Mouse (Mus musculus) frontal cortex, postnatal 10 days (tissue): ENCODE results near the gene Khnyn.
A peak's percentile ranks its signal among the peaks of the same experiment; 100 is the strongest.

Experiments used
- DNase-seq, 2 experiments: peaks; one replicate each; pipeline ENCODE4 v3.0.0; 2022; ENCODE audit warnings: low spot score in 2 of 2, mixed read lengths in 1 of 2

The Khnyn gene

DNA sequence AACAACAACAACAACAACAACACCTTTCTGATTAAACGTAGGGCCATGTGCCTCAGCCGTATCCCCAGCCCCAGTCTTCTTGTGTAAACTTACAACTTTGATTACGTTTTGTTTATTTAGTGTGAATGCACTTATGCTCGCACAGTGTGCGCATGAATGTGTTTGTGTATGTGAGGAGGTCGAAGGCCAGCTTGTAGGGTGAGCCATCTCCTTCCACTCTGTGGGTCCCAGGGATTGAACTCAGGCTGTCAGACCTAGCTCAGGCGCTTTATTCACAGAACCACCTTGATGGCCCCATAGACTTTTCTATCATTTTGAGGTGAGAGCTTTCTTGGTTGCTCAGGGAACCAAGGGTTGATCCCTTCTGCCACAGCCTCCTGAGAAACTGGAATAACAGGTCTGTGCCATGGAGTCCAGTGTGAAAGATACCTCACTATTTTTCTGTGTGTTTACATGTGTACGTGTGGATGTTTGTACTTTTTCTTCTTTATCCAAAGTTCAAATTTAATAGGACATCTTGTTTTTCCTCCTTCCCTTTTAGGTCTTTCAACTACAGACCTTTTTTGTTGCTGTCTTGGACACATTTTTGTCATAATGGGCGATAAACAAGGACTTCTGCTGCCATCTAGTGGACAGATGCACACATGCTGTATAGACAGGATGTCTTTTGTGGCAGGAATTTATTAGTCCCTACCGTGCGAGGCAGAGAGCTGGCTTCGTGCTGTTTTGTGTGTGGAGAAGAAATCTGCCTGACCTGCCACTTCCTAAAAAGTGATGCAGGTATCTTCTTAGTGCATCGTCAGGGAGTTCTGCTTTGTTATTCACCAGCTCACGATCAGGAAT lies 33.7 kb downstream of the Khnyn start:
- DNase-seq = peak in 1 of 2 experiments; percentile 61

DNA sequence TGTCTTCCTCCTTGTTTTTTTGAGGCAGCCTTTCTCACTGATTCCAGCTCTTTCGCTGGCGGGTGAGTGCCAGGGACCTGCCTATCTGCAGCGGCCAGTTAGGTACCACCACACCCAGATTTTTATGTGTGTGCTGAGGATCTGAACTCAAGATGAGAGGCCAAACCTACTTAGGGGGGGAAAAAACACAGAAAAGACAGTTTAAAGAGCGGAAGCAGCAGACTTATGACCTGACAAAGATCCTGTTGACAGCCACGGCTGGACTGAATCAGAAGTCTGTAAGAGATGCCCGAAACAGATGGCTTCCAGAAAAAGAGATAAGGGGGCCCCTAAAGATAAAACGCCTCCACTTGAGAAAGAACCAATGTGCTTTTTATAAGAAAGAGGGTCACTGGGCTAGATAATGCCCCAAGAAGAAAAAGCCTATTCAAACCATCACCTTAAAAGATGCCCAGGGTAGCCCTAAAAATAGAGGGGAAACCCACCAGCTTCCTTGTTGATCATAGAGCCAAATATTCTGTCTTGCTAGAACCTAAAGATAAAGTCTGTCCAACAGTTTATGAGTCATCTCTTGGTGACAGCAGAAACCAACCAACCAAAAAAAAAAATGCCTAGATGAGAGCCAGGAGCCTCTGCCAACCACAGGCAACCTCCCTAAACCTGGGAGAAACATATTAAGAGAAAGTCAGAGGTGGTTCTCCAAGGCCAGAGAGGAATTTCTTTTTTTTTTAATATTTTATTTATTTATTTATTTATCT lies 37.9 kb downstream of the Khnyn start:
- no peak for DNase-seq

DNA sequence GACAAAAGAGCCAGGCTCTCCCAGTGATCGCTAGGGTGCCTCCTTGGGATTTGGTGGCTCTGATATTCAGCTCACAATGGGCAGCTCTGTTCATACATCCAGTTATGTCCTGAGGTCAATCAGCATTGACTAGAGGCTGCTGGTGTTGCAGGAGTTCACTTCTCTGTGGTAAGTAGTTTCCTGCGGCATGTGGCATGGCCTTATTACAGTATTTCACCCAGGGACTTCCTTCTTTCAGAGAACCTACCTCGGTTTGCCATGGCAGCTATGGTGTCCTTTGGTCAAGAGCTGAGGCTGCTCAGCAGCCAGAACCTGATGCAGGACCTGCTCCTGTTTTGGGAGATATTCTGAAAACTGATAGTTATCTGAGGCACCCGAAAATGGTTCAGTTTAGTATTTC lies 42.1 kb downstream of the Khnyn start:
- no peak for DNase-seq

DNA sequence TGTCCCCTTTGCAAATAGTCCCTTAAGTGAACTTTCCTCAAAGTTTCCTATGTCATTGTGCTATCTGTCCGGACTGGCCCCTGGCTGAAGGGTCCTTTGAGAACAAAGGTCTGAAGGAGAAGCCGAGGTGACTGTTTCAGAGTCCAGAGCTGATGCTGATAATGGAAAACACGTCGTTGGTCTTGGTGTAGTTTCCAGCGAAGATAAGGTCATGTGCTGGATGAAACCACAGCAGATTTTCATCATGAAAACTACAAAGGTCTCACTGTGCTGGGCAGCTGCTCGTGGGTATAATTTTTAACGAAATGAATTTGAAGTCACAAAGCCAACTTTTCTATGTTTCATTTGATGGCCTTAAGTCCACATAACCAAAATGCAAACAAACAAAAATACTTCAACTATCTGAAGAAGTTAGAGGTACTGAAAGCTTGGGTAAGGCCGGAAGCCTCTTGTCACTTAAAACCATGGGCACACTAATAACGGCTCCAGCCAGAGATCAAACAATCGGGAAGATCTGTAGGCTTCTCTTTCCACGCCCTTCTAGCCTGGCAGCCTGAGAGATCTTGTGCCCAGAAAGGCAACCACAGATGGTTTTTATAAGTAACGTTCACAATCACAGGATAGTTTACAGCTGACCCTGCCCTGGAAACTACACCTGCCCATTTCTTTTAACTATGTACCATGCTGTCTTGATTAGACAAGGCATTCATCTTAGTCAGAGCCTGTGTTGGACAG lies 44.7 kb downstream of the Khnyn start:
- no peak for DNase-seq

DNA sequence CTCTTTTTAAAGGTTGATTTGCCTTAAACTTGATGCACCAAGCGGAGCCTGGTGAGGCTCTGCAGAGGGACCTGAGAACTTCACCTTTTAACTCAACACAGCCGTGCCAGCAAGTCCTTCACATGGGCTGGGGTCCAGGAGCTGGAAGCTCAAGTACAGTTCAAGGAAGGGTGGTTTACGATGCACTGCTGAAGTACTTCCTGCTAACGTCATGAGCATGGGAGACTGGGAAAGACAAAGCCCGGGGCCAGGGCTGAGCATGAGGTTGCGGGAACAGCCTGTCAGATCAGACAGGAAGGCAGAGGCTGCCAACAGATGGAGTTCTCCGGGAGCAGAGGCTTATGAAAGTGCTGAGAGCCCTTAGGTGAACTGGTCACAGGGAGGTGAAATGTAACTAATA lies 48.8 kb downstream of the Khnyn start:
- DNase-seq = no peak

DNA sequence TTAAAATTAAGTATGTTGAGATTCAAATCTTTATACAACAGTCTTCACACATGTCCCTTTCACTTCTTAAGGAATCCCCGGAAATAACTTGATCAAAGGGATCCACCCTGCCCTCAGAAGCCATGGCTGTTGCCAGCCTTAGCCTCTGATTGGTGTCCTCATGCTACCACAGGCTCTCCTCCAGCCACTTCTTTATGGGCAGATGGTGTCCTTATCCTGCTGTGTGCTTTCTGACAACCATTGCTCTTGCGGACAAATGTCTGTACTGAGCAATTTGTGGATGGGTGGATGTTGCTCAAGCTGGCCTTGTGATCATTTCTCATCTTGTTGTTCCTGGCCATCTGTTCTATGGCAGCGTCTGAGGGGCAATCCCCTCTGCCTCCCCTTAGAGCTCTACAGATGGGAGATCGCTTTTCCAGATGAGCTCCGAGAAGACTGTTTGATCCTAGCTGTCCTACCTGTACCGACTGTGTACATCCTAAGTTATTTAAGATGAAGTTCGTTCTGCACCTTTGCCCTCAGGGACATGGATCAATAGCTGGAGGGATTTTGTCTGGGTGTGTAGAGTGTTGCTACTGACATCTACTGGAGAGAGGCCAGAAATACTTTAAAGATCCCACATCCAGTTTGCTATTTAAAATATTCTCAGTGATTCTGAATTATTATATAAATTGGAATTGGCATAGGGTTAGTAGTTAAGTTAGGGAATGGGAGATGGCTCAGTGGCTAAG lies 55.5 kb downstream of the Khnyn start:
- DNase-seq = no peak

DNA sequence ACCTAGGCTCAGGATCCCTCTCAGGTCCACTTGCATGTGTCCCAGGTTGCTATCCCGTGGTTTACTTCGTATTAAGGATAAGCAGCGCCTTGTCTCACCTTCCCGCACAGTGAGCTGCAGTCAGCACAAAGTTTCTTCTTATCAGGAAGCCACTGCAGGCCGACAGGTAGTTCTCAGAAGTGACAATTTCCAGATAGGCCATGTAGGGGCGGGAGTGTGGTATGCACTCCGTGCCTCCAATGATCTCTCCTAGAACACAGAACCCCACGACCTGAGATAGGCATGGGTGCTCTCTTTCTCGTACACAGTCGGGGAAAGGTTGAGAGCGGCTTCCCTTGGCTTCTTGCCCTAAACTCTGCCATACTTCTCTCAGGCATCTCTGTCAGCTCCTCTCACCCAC lies 58.9 kb downstream of the Khnyn start:
- DNase-seq = no peak

DNA sequence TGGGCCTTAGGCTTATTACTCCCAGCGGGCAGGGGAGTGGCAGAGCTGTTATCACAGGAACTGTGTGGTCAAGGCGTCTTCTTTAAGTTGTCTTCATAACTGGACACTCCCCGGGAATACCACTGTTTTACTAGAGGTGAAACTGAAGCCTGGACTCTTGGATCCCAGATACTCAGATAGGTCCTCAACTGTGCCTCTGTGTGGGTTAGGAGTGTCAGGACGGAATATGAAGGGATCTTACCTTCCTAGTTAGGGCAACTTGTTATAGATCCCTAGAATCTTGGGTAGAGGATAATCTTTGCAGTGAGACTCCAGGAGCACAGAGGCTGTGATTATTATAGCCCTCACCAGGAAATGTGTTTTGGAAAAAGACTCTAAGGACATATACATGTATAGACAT lies 59.8 kb downstream of the Khnyn start, which contains the start of gene Cma1:
Gene Cma1, minus strand, starts transcription at position 101 of the 400 bp plus-strand sequence.
- no peak for DNase-seq

DNA sequence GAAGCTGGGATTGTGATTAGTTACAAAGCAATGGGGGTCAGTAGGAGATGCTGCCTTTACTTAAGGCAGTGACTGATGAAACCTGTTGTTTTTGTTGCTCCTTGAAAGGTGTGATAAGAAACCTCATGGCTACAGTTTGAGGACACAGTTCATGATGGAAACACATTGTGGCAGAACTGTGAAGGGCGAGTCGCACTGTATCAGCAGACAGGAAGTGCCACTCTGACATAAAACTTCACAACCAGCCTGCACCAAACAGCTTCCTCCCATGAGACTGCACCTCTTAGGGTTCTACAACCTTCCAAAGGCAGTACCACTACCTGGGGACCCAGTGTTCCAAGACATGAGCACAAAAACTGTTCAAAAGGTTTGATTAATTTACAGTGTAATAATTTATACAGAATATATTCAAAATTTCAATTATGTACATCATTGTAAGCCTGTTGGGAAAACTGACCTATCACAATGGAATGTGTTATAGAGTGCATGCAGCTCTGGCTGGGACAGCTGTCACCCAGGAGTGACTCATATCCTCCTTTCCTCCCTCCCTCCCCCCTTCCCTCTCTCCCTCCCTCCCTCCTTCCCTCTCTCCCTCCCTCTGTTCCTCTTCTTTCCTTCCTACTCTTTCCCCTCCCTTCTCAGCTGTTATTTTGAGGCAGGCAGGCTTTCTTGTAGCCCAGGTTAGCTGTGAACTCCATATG lies 61.7 kb downstream of the Khnyn start:
- DNase-seq = no peak
